Mouse (Mus musculus): ENCODE measurements around the gene St3gal4.

DNA sequence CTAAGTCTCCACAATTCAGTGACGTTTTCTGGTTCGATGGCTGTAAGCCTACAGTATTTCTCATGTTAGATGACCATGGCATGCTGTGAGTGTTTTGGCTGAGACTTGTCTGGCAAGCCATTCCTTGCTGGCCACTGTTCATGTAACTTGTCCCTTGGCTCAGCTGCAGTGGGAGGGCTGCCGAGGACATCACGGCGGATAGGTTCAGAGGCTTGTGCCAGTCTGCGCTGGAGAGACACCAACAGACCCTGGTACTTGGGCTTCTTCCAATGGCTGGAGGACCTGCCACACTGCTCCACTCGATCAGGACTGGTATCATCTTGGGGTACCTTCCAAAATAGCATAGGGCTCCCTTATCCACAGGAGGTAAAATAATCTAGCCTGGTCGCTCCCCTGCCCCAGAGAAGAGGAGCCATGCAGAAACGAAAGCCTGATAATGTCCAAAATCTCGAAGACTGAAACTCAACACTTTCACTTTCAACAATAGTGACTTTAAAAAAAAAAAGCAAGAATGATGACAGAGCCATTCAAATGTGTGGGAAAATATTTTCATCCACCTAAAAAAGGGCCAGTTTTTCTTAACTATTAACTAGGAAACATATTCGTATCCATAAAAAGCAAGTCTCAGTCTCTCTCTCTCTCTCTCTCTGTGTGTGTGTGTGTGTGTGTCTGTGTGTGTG lies 44.1 kb upstream of the St3gal4 start:
- TF ChIP-seq CTCF (IDR thresholded peaks at IDR 0.05; ENCODE audit: control insufficient read depth, insufficient read depth, low read length) = no peak
- no peak for TF ChIP-seq POLR2A (IDR thresholded peaks at IDR 0.05; ENCODE audit: borderline replicate concordance, control insufficient read depth, low read depth, low read length)

Measured in bone marrow, adult 2 months (tissue).